Mouse (Mus musculus) B cell, adult 67 days (primary cell): ENCODE results near the gene Rab32. TPM values are rescaled to one million over a fixed set of nuclear protein-coding genes. Genes with fewer than 3 reads are reported as not detected.

Experiments used
- total RNA-seq, 2 experiments: library from RNA; stranded (reverse); gene quantifications; 4 replicates each; pipeline ENCODE4 v1.2.4; 2023

Rab32 gene
- 1 to 10 TPM; 2.9 to 4.9 TPM for total RNA-seq

DNA sequence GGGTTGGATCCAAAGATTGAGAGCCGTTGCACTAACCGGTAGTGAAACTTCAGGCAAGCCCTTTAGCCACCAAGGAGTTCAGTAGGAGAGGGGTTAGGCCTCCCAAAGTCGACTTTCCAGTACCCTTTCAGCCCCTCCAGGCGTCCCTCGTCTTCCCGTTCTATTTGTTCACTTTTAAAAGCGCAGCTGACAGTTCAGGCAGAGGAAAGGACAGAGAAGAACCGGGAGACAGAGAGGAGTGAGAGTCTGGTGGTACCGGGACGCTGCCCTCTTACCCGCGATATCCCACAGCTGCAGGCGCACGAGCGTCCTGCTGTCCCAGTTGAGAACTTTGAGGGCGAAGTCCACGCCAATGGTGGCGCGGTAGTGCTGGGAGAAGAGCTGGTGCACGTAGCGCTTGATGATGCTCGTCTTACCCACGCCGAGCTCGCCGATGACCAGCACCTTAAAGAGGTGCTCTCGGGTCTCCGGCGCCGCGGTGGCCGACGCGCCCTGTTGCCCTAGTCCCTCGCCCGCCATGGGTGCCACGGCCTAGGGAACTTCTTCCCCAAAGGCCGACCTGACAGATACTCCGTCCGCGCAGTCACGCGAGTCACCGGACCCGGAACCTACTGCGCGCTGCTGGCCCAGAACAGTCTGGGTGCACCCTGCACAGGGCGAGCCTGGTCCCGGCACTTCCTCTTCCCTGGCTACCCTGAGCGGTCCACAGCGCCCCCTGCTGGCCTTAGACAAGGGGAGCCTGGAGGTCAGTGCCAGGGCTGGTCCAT, at the start of gene Rab32:
Rab32 (minus strand) TSS at position 696 of the 767 bp plus-strand sequence.

Other genes starting within 250 kb of the Rab32 start
- under 1 TPM in 1 of 2 experiments, not detected in 1; 0.09 TPM for gene Adgb, start 85.9 kb downstream of the Rab32 start, total RNA-seq
- not detected for gene Gm10944, start 123.1 kb upstream of the Rab32 start, total RNA-seq